Mouse (Mus musculus): Measurements from ENCODE around the gene Gpat3. TPM values are rescaled to one million over a fixed set of nuclear protein-coding genes. Genes with fewer than 3 reads are reported as not detected.

The Gpat3 gene
- 7.2 and 8.9 TPM in 2 replicates for polyA plus RNA-seq (2012; rRNA removed)

DNA sequence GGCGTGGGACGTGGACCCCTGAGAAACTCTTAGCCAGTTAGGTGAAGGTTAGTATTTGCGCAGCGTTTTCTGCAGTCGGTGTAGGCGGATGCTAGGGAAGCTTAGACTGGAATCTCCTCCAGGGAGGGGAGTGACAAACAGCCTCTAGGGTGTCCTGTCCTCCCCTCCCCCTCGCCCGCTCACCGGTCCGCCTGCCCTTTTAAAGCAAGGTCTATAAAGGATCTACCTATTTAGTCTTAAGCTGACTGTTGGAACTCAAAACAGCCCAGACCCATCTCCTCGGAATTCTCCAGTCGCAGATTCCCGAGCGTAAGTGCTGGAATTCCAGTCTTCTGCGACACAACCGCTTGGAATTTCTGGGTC lies at the start of gene Gpat3:
TSS of gene Gpat3 (plus strand) at position 229 of the 363 bp plus-strand sequence.
- peak; percentile 38 for DNase-seq (ENCODE audit: low spot score)

DNA sequence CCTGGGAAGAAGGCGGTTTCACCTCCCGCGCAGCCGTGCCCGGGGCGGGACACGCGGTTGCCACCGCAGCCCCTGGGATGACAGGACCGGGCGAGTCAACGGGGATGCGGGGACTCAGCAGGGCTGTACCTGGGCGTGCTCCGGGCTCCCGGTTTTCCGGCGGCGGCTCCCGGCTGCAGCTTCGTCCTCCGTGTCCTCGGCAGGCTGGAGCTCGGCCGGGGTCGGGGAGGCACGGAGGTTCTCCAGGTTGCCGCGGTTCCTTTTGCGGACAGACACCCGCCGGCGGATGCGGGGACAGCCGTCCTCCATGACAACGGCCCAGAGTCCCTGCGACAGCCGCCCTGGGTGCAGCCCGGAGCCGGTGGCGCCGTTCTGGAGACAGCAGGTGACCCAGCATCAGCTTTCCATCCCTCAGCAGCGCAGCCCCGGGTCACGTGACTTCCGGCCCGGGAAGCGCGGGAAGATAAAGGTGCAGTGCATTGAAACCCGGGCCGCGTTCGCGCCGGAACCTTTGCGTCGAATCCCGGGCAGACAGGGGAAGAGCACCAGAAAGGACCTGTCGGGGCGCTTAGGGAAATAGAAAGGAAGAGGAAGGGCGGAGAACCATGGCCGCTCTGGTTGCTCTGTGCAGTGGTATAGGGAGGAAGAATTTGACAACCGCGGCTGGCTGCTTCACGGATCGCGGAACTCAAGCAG lies 47.2 kb upstream of the Gpat3 start, which contains the start of the genes Helq and Mrps18c:
TSS of gene Helq (minus strand) at position 434 of the 696 bp plus-strand sequence.
TSS of gene Mrps18c (plus strand) at position 463 of the 696 bp plus-strand sequence.
- peak; percentile 82 for DNase-seq (ENCODE audit: low spot score)

DNA sequence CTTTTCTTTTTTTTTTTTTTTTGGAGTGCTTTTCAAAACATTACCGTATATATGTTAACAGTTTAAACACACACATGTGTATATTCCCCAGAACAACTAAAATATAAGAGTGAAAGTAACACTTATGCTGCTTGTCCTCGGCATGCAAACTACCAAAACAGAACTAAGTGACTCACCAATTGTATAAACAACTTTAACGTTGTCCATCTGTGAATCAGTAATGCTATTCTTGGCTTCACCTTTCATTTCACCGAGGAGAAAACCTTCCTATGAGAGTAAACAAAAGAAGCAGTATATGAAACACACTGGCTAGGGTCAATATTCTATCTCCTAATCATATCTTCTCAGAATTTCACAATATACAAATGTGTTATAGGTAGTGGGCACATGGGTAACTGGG lies 27.2 kb upstream of the Gpat3 start:
- DNase-seq (ENCODE audit: low spot score), result no peak

DNA sequence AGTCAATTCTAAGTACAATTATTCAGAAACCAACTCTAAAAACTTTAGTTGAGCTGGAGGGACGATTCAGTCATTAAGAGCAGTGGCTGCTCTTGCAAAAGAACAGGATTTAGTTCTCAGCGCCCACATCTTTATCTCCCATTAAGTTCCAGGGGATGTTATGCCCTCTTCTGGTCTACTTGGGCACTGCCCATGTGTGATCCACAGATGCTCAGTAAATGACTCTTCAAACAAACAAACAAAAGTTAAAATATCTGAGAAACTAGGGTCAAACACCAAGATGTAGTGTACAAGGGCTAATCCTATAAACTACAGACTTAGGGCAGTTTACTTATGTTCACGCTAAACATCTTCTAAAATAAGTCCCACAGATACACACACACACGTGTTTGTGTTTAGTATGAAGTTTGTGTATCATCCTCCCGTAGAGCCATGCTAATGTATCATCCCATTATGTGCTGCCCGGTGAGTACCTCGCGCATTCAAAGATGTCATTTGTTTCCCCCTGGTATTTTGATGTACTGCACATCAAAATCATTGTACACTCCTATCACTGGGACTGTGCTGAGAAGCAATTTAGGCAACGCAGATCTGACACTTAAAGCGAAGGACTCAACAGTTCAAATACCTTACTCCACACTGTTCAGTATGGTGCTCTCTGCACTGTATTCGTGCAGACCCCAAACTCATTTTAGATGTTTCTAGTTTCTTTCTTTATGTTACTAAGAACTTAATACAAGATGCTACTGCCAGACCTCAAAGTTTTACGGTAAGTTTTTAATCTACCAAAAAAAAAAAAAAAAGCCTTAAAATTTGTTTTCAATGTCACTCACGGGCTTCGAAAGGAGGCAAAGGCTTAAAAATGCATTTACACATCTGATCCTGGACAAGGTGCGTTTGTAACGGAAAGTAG lies 25.7 kb upstream of the Gpat3 start:
- no peak for DNase-seq (ENCODE audit: low spot score)

DNA sequence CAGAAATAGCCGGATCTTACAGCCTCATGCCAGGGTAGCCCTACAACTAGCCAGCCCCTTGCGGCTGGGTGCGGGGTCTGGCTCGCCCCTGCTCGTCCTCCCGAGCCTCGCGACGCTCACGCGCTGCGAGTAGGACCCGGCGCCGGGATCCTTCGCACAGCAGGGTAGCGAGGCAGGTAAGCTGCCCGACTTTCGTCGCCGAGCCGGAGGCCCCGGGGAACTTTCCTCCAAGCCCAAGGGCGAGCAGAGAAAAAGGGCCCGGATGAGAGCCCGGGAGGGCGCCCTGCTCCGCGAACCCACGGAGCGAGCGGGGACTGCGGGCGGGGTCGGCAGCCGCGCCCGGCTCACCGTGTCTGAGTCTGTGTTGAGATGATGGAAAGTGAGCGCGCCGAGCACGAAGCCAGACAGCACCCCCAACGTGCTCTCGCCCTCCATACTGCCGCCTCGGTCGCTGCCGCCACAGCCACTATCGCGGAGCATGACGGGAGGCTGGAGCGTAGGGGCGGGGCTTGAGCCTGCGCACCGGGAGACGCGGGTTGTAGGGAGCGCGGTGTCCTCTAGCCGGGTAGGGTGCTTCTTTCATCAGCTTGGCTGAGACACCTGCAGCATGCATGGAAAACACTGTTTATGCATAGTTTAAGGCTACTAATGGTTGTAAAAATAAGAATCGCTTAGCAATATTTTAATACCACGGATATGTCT lies 24.9 kb upstream of the Gpat3 start, which contains the start of gene Abraxas1:
TSS of gene Abraxas1 (minus strand) at position 483 of the 702 bp plus-strand sequence.
- peak; percentile 72 for DNase-seq (ENCODE audit: low spot score)

DNA sequence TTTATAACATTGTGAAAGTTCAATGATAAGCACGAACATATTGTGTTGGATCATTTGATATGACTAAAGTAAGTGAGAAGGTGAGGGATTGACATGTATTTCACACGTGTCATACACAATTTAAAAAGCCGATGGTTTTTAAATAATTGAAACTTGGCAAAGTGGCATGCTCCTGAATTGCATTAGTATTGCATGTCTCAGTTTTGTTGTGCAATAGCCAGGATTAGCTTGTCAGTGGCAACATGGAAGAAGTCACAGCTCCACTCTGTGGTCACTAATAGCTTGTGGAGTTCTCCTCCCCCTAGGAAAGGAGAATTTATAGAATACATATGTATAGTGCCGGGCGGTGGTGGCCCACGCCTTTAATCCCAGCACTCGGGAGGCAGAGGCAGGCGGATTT lies 24.1 kb upstream of the Gpat3 start:
- DNase-seq (ENCODE audit: low spot score), result no peak

DNA sequence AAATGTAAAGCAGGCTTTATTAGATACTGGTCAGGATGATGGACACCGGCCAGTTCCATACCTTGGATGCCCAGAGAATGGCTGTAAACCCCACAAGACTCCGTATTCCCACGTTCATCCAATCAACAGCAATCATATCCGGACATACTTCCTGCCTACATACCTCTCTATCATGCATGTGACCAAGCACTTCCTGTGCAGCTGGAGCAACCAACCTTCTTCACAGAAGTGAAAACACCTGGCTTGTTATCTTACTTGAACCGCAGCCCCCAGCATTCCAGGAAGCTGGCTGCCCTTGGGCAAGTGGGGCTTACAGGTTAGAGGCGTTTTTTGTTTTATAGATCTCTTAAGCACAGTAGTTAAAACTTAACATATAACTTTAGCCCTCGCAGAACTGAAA lies 22.7 kb upstream of the Gpat3 start:
- DNase-seq (ENCODE audit: low spot score), result no peak

DNA sequence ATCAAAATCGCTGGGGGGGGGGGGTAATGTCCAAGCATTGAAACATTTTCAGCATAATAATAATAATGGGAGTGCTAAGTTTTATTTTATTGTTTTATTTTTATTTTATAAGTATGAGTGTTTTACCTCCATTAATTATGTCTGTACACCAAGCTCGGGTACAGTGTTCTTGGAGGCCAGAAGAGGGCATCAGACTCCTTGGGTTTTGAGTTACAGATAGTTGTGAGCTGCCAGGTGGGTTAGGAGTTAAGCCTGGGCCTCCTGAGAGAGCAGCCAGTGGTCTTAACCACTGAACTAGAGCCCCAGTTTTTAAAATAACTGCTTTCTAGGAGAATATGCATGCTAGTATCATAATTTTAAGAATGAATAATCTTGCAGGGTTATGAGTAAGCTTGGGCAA lies 19.5 kb upstream of the Gpat3 start:
- no peak for DNase-seq (ENCODE audit: low spot score)

DNA sequence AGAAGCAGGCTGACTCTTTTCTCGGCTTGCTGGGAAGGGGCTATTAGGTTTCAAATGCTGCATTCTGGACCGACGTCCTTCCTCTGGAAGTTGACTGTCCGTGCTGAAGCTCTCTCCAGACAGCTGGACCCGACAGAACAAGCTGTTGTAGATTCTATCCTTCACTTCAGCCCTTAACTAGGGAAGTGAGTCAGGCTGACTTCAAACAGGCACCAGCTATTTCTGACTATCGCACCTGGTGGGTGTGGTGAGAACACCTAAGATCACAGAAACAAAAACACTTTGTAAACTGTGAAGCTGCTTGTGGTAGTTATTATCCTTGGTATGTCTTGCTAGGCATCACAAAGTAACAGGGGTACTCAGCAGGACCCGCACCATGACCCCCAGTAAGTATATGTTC lies 19.0 kb upstream of the Gpat3 start:
- no peak for DNase-seq (ENCODE audit: low spot score)

DNA sequence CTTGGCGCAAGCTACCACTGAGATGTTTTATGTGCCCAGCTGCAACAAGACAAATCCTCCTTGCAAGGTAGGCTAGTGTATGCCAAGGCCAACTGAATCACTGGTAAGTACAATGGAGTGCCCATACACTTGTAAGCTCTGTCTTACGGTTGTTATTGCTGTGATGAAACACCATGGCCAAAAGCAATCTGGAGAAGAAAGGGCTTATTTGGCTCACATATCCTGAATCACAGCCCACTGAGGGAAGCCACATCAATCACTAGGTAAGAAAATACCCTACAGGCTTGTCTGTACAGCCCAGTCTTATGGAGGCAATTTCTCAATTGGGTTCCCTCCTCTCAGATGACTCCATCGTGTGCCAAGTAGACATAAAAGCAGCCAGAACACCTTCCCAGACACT lies 16.8 kb upstream of the Gpat3 start:
- no peak for DNase-seq (ENCODE audit: low spot score)

DNA sequence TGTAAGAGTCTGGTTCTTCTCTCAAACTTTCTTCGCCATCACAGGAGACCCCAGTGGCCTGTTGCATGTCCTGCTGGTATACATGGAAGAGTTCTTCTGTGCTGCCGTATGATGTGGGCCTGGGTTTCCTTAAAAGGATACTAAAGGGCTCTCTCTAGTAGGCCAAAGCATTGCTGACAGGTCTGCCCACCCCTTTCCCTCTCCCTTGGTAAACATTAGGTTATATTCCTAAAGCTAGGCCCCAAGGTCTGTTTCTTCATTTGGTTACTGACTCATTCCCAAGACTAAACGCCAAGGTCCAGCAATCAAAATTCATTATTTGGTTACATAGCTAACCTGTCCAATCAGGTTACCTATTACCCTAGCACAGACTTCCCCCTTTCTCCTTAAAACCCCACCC lies 12.8 kb upstream of the Gpat3 start:
- DNase-seq (ENCODE audit: low spot score), result no peak

DNA sequence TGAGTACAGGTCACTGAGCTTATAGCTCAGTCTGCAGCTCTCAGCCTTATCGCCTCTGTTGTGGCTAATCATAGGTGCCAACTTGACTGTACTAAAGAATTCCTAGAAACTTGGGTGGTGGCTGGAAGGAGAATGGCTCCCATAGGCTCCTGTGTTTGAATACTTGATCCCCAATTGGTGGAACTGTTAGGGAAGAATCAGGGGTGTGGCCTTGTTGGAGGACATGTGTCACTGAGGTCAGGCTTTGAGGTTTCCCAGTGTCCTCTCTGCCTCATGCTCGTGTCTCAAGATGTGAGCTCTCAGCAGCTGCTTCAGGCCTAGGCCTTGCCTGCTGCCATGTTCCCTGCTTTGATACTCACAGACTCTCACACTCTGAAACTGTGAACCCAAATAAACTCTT lies 11.7 kb upstream of the Gpat3 start:
- DNase-seq (ENCODE audit: low spot score), result no peak

DNA sequence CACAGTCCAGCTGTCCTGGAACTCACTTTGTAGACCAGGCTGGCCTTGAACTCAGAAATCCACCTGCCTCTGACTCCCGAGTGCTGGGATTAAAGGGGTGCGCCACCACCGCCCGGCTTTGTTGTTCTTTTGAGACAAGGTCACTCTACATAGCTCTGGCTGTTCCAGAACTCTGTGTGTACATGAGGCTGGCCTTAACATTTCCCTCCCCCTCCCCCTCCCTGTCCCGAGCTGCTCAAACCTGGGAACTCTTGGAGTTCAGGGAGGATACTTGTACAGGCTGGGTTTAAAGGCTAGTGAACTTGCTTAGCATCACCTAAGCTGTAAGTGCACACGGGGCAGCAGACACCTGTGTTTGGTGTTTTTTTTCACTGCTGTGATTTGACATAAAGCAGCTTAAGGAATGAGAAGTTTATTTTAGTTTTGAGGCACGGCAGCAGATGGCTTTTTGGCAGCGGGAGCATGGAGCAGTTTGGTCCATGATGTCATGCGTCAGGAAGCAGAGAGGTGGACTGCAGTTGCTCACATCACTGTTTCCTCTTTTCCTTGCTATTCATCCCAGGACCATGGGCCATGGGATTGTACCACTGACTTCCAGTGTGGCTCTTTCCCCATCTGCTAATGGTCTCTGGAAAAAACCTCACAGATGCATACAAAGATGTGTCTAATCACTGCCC lies 9.5 kb upstream of the Gpat3 start:
- DNase-seq (ENCODE audit: low spot score), result no peak

DNA sequence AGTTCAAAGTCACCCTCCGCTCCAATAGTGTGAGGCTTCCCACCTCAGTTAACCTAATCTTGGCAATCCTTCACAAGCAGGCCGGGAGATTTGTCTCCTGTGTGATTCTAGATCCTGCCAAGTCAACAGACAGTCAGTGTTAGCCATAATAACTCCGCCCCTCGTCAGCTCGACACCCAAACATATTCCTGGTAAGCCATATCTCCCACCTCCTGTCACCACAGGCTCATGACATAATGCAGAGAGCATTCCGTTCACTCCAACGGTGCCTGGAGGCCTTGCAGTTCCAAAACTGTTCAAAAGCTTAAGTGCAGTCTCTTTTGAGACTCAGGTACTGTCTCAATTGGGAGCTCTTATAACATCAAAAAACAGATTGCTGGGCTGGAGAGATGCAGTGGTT lies 7.6 kb upstream of the Gpat3 start:
- no peak for DNase-seq (ENCODE audit: low spot score)

DNA sequence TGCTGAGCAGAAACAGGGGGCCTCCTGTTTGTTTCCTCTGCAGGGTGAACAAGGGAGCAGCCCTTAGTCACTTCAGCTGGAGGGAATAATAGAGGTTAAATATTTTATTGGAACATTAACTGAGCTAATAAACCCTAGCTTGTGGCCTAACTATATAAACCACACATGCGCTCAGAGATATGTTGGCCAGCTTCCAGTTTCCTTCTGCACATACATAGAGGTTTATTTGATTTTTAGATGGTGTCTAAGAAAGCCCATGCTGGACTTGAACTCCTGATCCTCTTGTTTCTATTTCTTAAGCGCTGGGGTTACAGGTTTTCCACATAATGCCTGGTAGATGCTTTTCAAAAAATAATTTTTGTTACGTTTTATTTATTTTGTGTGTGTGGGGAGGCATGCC lies 1.0 kb upstream of the Gpat3 start:
- no peak for DNase-seq (ENCODE audit: low spot score)

DNA sequence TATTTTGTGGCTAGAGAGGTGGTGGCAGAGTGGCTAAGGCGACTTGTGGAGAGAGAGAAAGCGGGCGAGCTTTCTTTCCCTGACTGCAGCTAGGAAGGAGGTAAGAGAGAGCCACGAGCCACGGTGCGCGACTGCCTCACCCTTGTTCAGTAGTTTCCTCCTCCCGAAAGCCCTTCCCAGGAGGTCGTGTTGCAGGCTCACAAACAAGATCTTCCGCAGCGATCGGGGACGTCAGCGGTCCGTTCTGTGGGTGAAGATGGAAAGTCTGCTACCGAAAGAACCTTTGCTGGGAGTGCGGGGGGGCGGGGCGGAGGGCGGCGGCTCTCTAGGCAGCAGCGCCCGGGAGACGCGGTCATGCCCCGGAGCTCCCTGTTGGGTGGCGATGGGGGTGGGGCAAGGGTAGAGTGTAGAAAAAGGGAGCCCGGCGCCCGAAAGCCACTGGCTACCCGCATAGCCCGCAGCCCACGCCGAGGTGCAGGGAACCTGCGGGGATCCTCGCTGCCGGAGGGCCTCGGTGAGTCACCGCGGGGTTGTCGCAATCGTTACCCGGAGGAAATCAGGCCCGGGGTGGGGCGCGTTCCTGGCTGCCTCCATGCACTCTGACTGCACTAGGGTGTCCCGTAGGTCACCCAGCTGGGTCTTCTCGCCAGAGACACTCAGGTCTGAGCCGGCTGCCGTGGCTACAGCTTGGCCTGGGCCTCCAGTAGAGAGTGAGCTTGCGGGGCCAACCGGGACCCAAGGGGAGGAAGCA lies 510 bp downstream of the Gpat3 start:
- peak; percentile 85 for DNase-seq (ENCODE audit: low spot score)

DNA sequence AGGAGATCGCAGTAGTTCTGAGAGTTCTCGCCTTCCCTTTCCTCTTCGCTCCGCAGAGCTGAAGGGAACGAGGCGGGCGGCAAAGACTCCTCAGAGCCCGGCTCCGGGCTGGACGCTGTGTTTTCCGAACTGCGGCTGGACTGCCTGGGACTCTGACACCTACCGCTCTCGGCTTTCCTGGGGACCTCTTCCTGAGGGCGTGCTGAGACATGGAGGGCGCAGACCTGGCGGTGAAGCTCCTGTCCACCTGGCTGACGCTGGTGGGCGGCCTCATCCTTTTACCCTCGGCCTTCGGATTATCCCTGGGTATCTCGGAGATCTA lies 1.0 kb downstream of the Gpat3 start:
- no peak for DNase-seq (ENCODE audit: low spot score)

DNA sequence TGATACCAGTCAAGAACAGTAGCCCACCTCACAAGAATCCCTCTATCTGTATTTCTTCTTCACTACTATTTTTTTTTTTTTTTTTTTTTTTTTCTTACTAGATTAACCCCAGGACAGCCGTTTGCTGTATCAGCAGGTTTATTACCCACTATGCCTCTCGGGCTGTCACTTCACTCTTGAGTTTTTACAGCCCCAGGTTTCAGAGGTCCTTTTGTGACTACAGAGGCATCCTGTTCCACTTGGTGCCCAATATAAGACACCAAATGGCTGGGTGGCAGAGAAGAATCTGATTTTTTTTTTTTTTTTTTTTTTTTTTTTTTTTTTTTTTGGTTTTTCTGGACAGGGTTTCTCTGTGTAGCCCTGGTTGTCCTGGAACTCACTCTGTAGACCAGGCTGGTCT lies 1.6 kb downstream of the Gpat3 start:
- no peak for DNase-seq (ENCODE audit: low spot score)

DNA sequence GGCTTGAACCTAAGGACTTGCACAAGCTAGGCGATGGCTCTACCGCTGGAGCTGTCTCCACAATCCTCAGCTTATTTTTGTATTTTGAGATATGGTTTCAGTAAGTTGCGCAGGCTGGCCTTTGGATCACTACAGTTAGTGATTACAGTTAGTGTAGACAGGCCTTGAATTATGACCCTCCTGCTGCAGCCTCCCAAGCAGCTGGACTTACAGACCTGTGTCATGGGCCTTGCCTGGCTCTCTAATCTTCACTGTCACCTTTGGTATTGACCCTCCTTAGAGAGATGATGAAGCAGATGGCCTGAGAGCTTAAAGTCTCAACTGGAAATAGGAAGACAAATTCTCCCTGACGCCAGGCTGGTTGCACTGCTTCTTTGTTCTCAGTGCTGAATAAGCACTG lies 8.4 kb downstream of the Gpat3 start:
- DNase-seq (ENCODE audit: low spot score), result no peak

DNA sequence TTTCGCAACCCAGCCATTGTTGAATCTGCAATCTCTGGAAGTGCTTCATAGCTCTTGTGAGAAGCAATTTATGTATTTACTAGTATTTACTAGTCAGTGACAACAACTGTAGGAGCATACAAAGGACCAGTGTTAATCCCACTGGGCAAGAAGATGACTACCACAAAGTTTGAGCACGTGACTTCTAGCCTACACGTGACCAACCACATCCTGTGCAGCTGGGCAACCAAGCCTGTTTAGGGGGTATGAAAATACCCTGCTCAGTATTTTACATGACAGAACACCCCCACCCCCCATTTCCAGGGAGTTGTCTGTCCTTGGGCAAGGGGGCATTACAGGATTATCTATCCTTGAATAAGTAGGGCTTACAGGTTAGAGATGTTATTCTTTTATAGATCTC lies 11.0 kb downstream of the Gpat3 start:
- DNase-seq (ENCODE audit: low spot score), result no peak

DNA sequence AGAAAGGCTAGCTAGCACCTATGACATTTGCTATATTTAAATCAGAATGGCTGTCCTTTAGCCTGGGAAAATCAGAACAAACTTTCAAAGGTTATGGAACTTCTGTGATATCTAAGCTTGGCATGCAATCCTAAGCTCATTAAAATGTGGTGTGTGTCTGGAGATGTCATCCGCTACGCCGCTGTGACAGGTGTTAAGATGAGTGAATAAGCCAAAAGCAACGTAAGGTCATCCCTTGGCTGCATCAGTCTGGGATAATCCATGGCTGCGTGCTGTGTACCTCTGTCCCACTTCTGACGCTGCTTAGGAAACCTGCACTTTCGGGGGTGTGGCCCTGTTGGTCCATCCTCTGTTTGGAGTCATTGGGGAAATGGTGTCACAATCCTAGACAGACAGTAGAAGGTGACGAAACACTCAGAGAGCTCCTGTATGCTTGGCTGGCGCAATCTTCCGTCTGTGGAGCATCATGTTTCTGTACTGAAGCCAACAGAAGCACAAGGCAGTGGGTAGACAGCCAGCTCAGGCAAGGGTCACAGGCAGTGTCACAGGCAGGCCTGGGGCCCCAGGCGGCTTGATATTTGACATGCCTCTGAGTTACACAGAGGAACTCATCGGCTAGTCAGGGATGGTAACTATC lies 15.0 kb downstream of the Gpat3 start:
- no peak for DNase-seq (ENCODE audit: low spot score)

Measured in urinary bladder, adult 2 months (tissue).